Mouse (Mus musculus) bone marrow, adult 2 months (tissue): ENCODE data around the gene Nipal4.

Experiments used
- CTCF ChIP-seq: fragments of 200-500 bp; IDR thresholded peaks from 2 replicates; pipeline ENCODE4 v1.5.1; 2011; ENCODE audit warnings: low read length, control low read depth; ENCODE audit not compliant: control insufficient read depth, insufficient read depth
- POLR2A ChIP-seq: fragments of 200-500 bp; IDR thresholded peaks from 2 replicates; pipeline ENCODE4 v1.6.1; 2011; ENCODE audit warnings: low read depth, mild to moderate bottlenecking, control low read depth, low read length, borderline replicate concordance; ENCODE audit not compliant: control insufficient read depth

GRCm38 (mm10) chr11:46143342-46143741 is 23.0 kb downstream of the Nipal4 start:
- TF ChIP-seq CTCF (no peak), POLR2A (no peak)
